Mouse (Mus musculus): Measurements from ENCODE around the gene Phactr2. TPM values are rescaled to one million over a fixed set of nuclear protein-coding genes. Genes with fewer than 3 reads are reported as not detected.
"Not testable (repeated sequence)": the region's sequence is repeated elsewhere in the genome, so short reads cannot be mapped to it uniquely, and the experiment has no call there.

The Phactr2 gene
- polyA plus RNA-seq, 1 experiment from 2014 or later: 7.5 TPM

DNA sequence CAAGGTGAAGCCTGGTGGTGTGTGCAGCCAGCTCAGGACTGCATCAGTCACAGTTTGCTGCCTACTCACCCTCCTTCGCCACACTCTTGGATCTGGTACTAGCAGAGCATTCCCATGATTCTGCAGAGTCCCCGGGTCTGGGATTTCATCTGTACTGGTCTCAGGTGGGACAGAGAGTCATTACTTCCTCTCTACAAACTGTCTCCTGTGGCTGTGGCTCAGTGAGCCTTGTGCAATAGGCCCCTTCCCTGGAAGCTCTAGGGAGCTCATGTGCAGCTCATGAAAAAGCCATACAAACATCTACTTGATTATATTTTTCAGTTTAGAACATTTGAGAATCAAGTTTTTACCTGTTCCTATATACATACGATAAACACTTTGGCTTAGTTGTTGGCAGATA lies 9.9 kb downstream of the Phactr2 start:
- not testable (repeated sequence) for H3K9ac ChIP-seq (replicated peaks; ENCODE audit: low read depth, low read length); ATAC-seq (ENCODE audit: low read depth); H3K27me3 ChIP-seq (ENCODE audit: control insufficient read depth, insufficient read depth, low read length); H3K27ac ChIP-seq (ENCODE audit: low read depth, low read length); H3K4me2 ChIP-seq (ENCODE audit: low read depth, low read length); H3K4me1 ChIP-seq (ENCODE audit: control insufficient read depth, insufficient read depth, low read length); H3K36me3 ChIP-seq (ENCODE audit: control insufficient read depth, insufficient read depth, low read length); H3K4me3 ChIP-seq (ENCODE audit: low read depth, low read length); H3K9me3 ChIP-seq (ENCODE audit: control insufficient read depth, low read length)
- 93% methylated on average over 3 of the region's 3 CpGs for WGBS

- Histone ChIP-seq H3K36me3 (ENCODE audit: control insufficient read depth, insufficient read depth, low read length) (no peaks in the 10 kb centered on the region), H3K4me3 (ENCODE audit: low read depth, low read length) (no peak overlapping the region), H3K27ac (ENCODE audit: low read depth, low read length) (no peak overlapping the region), H3K4me1 (ENCODE audit: control insufficient read depth, insufficient read depth, low read length) (no peaks in the 10 kb centered on the region), H3K4me2 (ENCODE audit: low read depth, low read length) (no peak overlapping the region), H3K9me3 (ENCODE audit: control insufficient read depth, low read length) (no peaks in the 10 kb centered on the region), H3K9ac (replicated peaks; ENCODE audit: low read depth, low read length) (no peak overlapping the region), H3K27me3 (ENCODE audit: control insufficient read depth, insufficient read depth, low read length) (no peaks in the 10 kb centered on the region)
- no peak for ATAC-seq (ENCODE audit: low read depth)
- 79% methylated on average over 13 of the region's 13 CpGs for WGBS
These were observed 20.8 kb downstream of the Phactr2 start for GRCm38 (mm10) chr10:13453200-13453990.

DNA sequence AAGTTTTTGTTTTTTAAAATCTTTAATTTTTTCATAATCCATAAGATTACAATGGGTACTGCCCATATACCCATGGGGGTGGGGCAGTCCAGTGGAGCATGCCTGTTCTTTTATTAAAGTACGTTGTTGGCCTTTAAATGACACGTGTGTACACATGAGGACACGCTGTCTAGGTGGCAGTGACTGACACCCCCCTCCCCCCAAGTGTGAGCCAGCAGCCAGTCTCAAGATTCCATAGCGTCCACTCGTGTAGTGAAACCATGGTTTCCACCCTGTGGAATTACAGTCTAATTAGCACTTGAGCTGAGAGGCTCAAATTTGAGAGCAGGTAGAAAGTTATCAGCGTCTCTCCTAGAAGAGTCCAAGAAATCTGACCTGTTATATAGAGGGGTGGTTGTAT lies 22.6 kb downstream of the Phactr2 start:
- H3K9me3 ChIP-seq (ENCODE audit: control insufficient read depth, low read length): no peaks in the 10 kb centered on the region
- no peaks in the 10 kb centered on the region for H3K27me3 ChIP-seq (ENCODE audit: control insufficient read depth, insufficient read depth, low read length)
- H3K36me3 ChIP-seq (ENCODE audit: control insufficient read depth, insufficient read depth, low read length): no peaks in the 10 kb centered on the region
- 86% methylated on average over 6 of the region's 6 CpGs for WGBS
- H3K4me1 ChIP-seq (ENCODE audit: control insufficient read depth, insufficient read depth, low read length): no peaks in the 10 kb centered on the region
- H3K4me2 ChIP-seq (ENCODE audit: low read depth, low read length): no peak overlapping the region
- no peak overlapping the region for H3K9ac ChIP-seq (replicated peaks; ENCODE audit: low read depth, low read length)
- H3K27ac ChIP-seq (ENCODE audit: low read depth, low read length): no peak overlapping the region
- no peak for ATAC-seq (ENCODE audit: low read depth)
- H3K4me3 ChIP-seq (ENCODE audit: low read depth, low read length): no peak overlapping the region

GRCm38 (mm10) chr10:13448283-13449045 lies 25.7 kb downstream of the Phactr2 start:
- Histone ChIP-seq H3K4me2 (ENCODE audit: low read depth, low read length) (no peak overlapping the region), H3K27ac (ENCODE audit: low read depth, low read length) (no peak overlapping the region), H3K4me3 (ENCODE audit: low read depth, low read length) (no peak overlapping the region), H3K4me1 (ENCODE audit: control insufficient read depth, insufficient read depth, low read length) (no peaks in the 10 kb centered on the region), H3K36me3 (ENCODE audit: control insufficient read depth, insufficient read depth, low read length) (no peaks in the 10 kb centered on the region), H3K9me3 (ENCODE audit: control insufficient read depth, low read length) (no peaks in the 10 kb centered on the region), H3K9ac (replicated peaks; ENCODE audit: low read depth, low read length) (no peak overlapping the region), H3K27me3 (ENCODE audit: control insufficient read depth, insufficient read depth, low read length) (no peaks in the 10 kb centered on the region)
- peak; percentile 29; the same call in 1 of the 2 replicates for ATAC-seq (ENCODE audit: low read depth)
- 63% methylated on average over 7 of the region's 7 CpGs for WGBS

- H3K4me2 ChIP-seq (ENCODE audit: low read depth, low read length): no peak overlapping the region
- no peaks in the 10 kb centered on the region for H3K27me3 ChIP-seq (ENCODE audit: control insufficient read depth, insufficient read depth, low read length)
- WGBS: 61% methylated on average over 3 of the region's 3 CpGs
- no peak overlapping the region for H3K9ac ChIP-seq (replicated peaks; ENCODE audit: low read depth, low read length)
- no peaks in the 10 kb centered on the region for H3K4me1 ChIP-seq (ENCODE audit: control insufficient read depth, insufficient read depth, low read length)
- H3K4me3 ChIP-seq (ENCODE audit: low read depth, low read length): no peak overlapping the region
- H3K36me3 ChIP-seq (ENCODE audit: control insufficient read depth, insufficient read depth, low read length): no peaks in the 10 kb centered on the region
- H3K9me3 ChIP-seq (ENCODE audit: control insufficient read depth, low read length): no peaks in the 10 kb centered on the region
- ATAC-seq (ENCODE audit: low read depth): peak; percentile 50; the same call in 1 of the 2 replicates
- no peak overlapping the region for H3K27ac ChIP-seq (ENCODE audit: low read depth, low read length)
These were observed 27.4 kb downstream of the Phactr2 start for GRCm38 (mm10) chr10:13446791-13447249.

GRCm38 (mm10) chr10:13444257-13444656 lies 30.0 kb downstream of the Phactr2 start:
- no peaks in the 10 kb centered on the region for H3K36me3 ChIP-seq (ENCODE audit: control insufficient read depth, insufficient read depth, low read length)
- no peak overlapping the region for H3K27ac ChIP-seq (ENCODE audit: low read depth, low read length)
- no peak for ATAC-seq (ENCODE audit: low read depth)
- no peak overlapping the region for H3K4me2 ChIP-seq (ENCODE audit: low read depth, low read length)
- H3K27me3 ChIP-seq (ENCODE audit: control insufficient read depth, insufficient read depth, low read length): no peaks in the 10 kb centered on the region
- H3K4me3 ChIP-seq (ENCODE audit: low read depth, low read length): no peak overlapping the region
- WGBS: 88% methylated on average over 5 of the region's 5 CpGs
- no peaks in the 10 kb centered on the region for H3K9me3 ChIP-seq (ENCODE audit: control insufficient read depth, low read length)
- H3K9ac ChIP-seq (replicated peaks; ENCODE audit: low read depth, low read length): no peak overlapping the region
- no peaks in the 10 kb centered on the region for H3K4me1 ChIP-seq (ENCODE audit: control insufficient read depth, insufficient read depth, low read length)

GRCm38 (mm10) chr10:13443647-13444046 lies 30.6 kb downstream of the Phactr2 start:
- no peak for ATAC-seq (ENCODE audit: low read depth)
- Histone ChIP-seq H3K9ac (replicated peaks; ENCODE audit: low read depth, low read length) (no peak overlapping the region), H3K4me1 (ENCODE audit: control insufficient read depth, insufficient read depth, low read length) (no peaks in the 10 kb centered on the region), H3K27me3 (ENCODE audit: control insufficient read depth, insufficient read depth, low read length) (no peaks in the 10 kb centered on the region), H3K36me3 (ENCODE audit: control insufficient read depth, insufficient read depth, low read length) (no peaks in the 10 kb centered on the region), H3K9me3 (ENCODE audit: control insufficient read depth, low read length) (no peaks in the 10 kb centered on the region), H3K4me3 (ENCODE audit: low read depth, low read length) (no peak overlapping the region), H3K4me2 (ENCODE audit: low read depth, low read length) (no peak overlapping the region), H3K27ac (ENCODE audit: low read depth, low read length) (no peak overlapping the region)
- WGBS: 84% methylated on average over 6 of the region's 6 CpGs

- Histone ChIP-seq H3K36me3 (ENCODE audit: control insufficient read depth, insufficient read depth, low read length) (no peaks in the 10 kb centered on the region), H3K4me2 (ENCODE audit: low read depth, low read length) (no peak overlapping the region), H3K27me3 (ENCODE audit: control insufficient read depth, insufficient read depth, low read length) (no peaks in the 10 kb centered on the region), H3K9ac (replicated peaks; ENCODE audit: low read depth, low read length) (no peak overlapping the region), H3K9me3 (ENCODE audit: control insufficient read depth, low read length) (no peaks in the 10 kb centered on the region), H3K4me1 (ENCODE audit: control insufficient read depth, insufficient read depth, low read length) (no peaks in the 10 kb centered on the region), H3K27ac (ENCODE audit: low read depth, low read length) (no peak overlapping the region), H3K4me3 (ENCODE audit: low read depth, low read length) (no peak overlapping the region)
- ATAC-seq (ENCODE audit: low read depth): no peak
- WGBS: 88% methylated on average over 4 of the region's 4 CpGs
These were observed 33.9 kb downstream of the Phactr2 start for GRCm38 (mm10) chr10:13440292-13440691.

All from neural tube, embryonic 14.5 days (tissue).